Mouse (Mus musculus) embryonic facial prominence, embryonic 13.5 days (tissue): ENCODE data around the gene Npas3. TPM values are rescaled to one million over a fixed set of nuclear protein-coding genes. Genes with fewer than 3 reads are reported as not detected.

Experiments
- ATAC-seq: fragments of 200-750 bp; cut with Nextera tagmentation; 2 replicates; pipeline ENCODE4 v1.8.0; 2017; ENCODE audit warnings: low read depth; ENCODE audit not compliant: insufficient number of reproducible peaks, insufficient read depth, low FRiP score, low TSS enrichment
- H3K27ac ChIP-seq: fragments of 300-500 bp; sonication (generic); 2 replicates; pipeline ENCODE4 v1.5.1; 2015; ENCODE audit warnings: moderate library complexity, mild to moderate bottlenecking, inconsistent platforms
- H3K27me3 ChIP-seq: fragments of 300-500 bp; sonication (generic); 2 replicates; pipeline ENCODE4 v1.6.1; 2015; ENCODE audit warnings: mild to moderate bottlenecking, inconsistent platforms
- H3K36me3 ChIP-seq: fragments of 300-500 bp; sonication (generic); 2 replicates; pipeline ENCODE4 v1.6.1; 2015; ENCODE audit warnings: mild to moderate bottlenecking, inconsistent platforms
- H3K4me1 ChIP-seq: fragments of 300-500 bp; sonication (generic); 2 replicates; pipeline ENCODE4 v1.6.1; 2015; ENCODE audit warnings: inconsistent platforms
- H3K4me2 ChIP-seq: fragments of 300-500 bp; sonication (generic); 2 replicates; pipeline ENCODE4 v1.6.1; 2015; ENCODE audit warnings: moderate library complexity, mild to moderate bottlenecking, inconsistent platforms
- H3K4me3 ChIP-seq: fragments of 300-500 bp; sonication (generic); 2 replicates; pipeline ENCODE4 v1.5.1; 2015; ENCODE audit warnings: mild to moderate bottlenecking, inconsistent platforms
- H3K9ac ChIP-seq: fragments of 300-500 bp; sonication (generic); 2 replicates; pipeline ENCODE4 v1.6.1; 2015; ENCODE audit warnings: mild to moderate bottlenecking, inconsistent platforms
- H3K9me3 ChIP-seq: fragments of 300-500 bp; sonication (generic); 2 replicates; pipeline ENCODE4 v1.6.1; 2016; ENCODE audit warnings: inconsistent platforms
- WGBS: fragments of 180-500 bp; shearing (Covaris S2); methylation state at CpG from one replicate; pipeline ENCODE4 v1.1.7; 2015; ENCODE audit warnings: mixed read lengths; 5-methylcytosine and 5-hydroxymethylcytosine counted together
- polyA plus RNA-seq: library from polyadenylated mRNA; unstranded; fragments of >200 nt; fragmentation: Nextera tagmentation; extraction: Ambion mirVana; gene quantifications from 2 replicates; pipeline ENCODE4 v1.2.1, GENCODE M21; 2015

Gene Npas3
- polyA plus RNA-seq, 1 experiment from 2014 or later = 4.3 TPM

DNA sequence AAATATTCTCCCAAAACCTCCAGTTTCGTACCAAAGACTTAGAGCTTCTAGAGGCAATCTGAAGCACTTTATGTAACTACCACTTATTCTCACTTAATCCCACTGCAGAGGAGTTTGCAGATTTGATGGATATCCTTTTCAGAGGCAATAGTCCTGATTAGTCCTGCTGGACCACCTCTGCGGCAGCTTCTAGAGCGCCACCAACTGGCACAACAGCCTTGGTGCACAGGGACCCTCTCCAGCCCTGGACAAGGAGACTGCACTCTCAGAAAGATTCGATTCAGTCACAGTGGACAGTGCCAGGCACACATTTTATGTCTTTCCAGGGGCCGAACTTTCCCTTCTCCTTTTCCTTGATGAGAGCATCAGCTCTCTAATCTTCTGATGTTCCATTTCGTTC, 471.4 kb downstream of the Npas3 start:
- H3K27ac ChIP-seq = no peak overlapping the region
- H3K9me3 ChIP-seq = no peaks in the 10 kb centered on the region; the same call in 1 of the 2 replicates
- no peak overlapping the region for H3K4me3 ChIP-seq
- no peak for ATAC-seq
- 56% methylated on average over 6 of the region's 6 CpGs for WGBS
- no peaks in the 10 kb centered on the region for H3K27me3 ChIP-seq
- H3K36me3 ChIP-seq = no peaks in the 10 kb centered on the region
- H3K4me2 ChIP-seq = no peak overlapping the region
- H3K9ac ChIP-seq = no peak overlapping the region
- H3K4me1 ChIP-seq = peaks cover 4% of the 10 kb centered on the region; the same call in 1 of the 2 replicates

DNA sequence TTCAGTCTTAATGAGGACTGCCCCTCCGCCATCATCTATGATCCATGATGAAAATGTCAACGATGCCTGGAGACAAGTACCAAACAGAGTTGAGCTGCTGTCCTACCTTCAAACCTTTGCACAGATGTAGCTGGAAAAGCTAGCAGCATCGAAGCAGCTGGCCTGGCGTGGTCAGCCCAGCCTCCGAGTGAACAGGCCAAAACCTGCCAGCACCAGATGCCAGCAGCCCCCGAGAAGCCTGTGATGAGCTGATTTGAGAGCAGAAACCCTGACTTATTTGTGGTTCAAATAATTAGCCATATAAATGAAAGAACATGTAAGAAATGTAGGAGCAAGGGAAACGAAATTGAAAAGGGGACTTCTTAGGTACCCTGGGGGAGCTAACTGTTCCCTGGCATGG, 473.7 kb downstream of the Npas3 start:
- Histone ChIP-seq H3K9ac (no peak overlapping the region), H3K9me3 (no peaks in the 10 kb centered on the region; the same call in 1 of the 2 replicates), H3K27ac (no peak overlapping the region), H3K4me3 (no peak overlapping the region), H3K27me3 (no peaks in the 10 kb centered on the region), H3K36me3 (no peaks in the 10 kb centered on the region), H3K4me2 (no peak overlapping the region), H3K4me1 (peaks cover 4% of the 10 kb centered on the region; the same call in 1 of the 2 replicates)
- no peak for ATAC-seq
- 74% methylated on average over 7 of the region's 7 CpGs for WGBS

DNA sequence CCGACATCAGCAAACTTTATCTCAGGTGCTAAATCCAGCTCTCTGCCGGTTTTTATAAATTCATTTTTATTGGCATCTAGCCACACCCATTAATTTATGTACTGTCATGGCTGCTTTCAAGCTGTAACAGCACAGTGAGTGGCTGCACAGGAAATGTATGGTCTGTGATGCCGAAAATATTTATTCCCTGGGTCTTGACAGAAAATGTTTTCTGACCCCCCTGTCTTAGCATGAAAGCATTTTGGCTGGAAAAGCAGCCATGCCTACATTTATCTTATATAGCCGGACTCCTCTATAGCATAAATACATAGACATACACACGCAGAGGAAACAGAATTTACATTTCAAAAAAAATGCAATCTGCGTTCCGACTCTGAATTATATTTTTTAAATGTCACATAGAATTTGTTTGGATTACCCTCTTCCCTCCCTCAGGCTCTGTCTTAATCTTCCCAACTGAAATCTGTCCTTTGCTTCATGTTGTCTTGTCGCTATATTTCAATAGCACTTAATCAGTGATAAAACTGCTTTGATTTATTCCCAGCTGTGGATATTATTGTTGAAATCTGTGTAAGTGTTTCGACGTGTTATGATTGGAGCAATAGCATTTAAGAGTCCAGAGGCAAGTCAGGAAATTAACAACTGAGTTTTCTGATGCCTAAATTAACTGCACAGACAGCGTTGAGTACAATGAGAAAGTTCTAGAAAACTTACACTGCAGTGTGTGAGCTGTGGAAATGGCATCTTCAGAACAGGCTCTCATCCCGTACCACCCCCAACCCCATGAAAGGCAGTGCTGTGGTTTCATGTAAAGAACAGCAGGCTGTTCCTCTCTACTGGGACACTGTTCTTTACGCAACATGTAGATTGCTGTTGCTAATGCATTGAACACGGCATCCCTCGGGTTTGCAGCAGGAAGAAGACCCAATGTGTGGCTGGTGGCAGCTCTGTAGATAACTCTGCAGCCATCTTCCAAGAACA, 474.5 kb downstream of the Npas3 start:
- Histone ChIP-seq H3K27ac (no peak overlapping the region), H3K36me3 (no peaks in the 10 kb centered on the region), H3K4me2 (no peak overlapping the region), H3K4me3 (no peak overlapping the region), H3K9ac (no peak overlapping the region), H3K4me1 (peaks cover 4% of the 10 kb centered on the region; the same call in 1 of the 2 replicates), H3K27me3 (no peaks in the 10 kb centered on the region), H3K9me3 (no peaks in the 10 kb centered on the region; the same call in 1 of the 2 replicates)
- ATAC-seq = no peak
- 82% methylated on average over 15 of the region's 15 CpGs for WGBS

DNA sequence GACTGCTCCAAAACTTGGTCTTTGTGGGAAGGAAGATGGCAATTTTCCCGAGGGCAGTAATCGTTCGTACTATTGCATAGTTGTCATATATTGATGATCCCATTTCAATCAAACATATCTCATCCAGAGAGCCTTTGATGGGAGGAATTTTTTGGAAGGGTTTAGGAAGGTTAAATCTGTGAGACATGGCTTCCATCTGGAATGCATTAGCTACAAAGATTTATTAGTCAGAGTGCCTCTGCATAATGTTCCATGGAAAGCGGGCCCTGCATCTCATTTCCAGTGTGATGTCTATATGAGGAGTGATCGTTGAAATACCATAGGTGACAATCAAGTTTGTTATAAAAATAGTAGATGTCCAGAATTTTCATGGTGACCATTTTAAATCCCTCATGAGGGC, 480.8 kb downstream of the Npas3 start:
- Histone ChIP-seq H3K27ac (no peak overlapping the region), H3K4me1 (no peaks in the 10 kb centered on the region), H3K36me3 (no peaks in the 10 kb centered on the region), H3K4me3 (no peak overlapping the region), H3K9ac (no peak overlapping the region), H3K4me2 (no peak overlapping the region), H3K27me3 (0 out of 2 replicates have a peak, but pooled peaks cover 3% of the 10 kb centered on the region), H3K9me3 (no peaks in the 10 kb centered on the region)
- no peak for ATAC-seq
- 47% methylated on average over 5 of the region's 5 CpGs for WGBS

DNA sequence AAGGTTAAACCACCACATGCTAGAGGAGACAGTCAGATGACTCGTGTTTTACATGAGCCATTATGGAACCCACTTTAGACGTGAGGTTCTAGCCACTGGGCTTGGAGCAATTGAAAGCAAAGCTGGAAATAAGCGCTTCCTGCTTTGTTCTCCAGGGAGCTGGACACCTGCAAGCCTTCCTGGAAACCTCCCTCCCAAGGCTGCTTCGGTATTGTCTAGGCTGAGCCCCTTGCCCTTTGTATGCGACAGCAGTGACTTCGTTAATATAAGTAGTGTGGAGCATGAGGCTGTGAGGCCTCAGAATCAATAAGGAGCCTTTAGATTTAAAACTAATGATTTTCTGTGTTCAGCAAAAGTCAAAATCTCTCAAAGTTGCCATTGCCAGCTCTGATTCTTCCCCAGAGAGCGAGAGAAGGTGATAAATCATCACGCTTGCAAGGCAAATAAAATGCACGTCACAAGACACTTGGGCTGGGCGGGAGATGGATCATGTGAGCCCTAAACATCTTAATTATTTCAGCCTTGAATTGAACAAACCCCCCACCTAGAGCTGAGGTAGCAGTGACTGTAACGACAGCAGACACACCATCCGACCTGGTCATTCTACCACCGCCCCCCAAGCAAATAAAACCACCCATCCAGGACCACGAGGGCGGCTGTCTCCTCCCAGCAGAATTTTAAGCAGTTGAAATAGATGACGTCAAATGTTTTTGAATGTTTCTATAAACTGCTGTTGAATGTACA, 490.2 kb downstream of the Npas3 start:
- Histone ChIP-seq H3K4me3 (no peak overlapping the region), H3K4me2 (no peak overlapping the region), H3K9me3 (no peaks in the 10 kb centered on the region), H3K36me3 (no peaks in the 10 kb centered on the region), H3K27me3 (no peaks in the 10 kb centered on the region), H3K9ac (no peak overlapping the region), H3K4me1 (no peaks in the 10 kb centered on the region), H3K27ac (no peak overlapping the region)
- ATAC-seq = no peak
- WGBS = 68% methylated on average over 16 of the region's 16 CpGs

DNA sequence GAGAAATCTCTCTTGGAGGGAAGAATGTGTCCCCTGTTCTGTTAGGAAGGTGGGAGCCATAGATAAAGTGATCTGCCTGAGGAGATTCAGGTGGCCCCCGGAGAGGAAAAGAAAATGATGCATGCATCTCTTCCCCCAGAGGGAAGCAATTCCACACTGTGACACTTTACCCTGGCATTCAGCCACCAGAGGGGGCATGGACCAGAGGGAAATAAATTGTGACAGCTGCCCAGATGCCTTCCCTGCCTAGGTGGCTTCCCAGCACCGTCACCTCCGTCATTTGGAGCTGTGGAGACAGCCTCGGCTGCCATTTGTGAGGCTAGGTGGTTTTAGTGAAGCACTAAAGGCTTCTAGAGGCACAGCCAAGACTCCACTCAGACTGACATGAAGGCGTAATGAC, 498.2 kb downstream of the Npas3 start:
- WGBS = 63% methylated on average over 5 of the region's 5 CpGs
- Histone ChIP-seq H3K36me3 (no peaks in the 10 kb centered on the region), H3K4me3 (no peak overlapping the region), H3K4me2 (no peak overlapping the region), H3K27ac (no peak overlapping the region), H3K9ac (no peak overlapping the region), H3K27me3 (no peaks in the 10 kb centered on the region), H3K4me1 (no peaks in the 10 kb centered on the region), H3K9me3 (no peaks in the 10 kb centered on the region)
- ATAC-seq = no peak

DNA sequence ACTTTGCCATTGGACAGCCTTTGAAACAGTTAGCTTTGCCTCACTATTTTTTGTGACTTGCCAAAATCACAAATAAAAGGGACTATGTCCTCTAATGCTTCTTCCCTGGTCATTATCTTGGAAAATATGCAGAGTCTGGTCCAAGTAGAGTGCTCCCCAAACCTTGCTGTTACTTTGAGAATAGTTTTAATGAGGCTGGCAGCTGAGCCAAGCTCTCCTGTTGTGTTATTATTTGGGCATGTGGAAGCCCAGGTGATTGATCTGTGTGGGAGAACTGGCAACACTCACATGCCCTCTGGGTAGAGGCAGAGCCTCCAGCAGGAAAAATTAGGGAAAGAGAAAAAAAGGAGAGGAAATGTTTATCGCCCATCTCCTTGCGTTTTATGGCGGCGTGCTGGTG, 500.9 kb downstream of the Npas3 start:
- no peak overlapping the region for H3K9ac ChIP-seq
- peaks cover 3% of the 10 kb centered on the region; the same call in 1 of the 2 replicates for H3K4me1 ChIP-seq
- WGBS = 81% methylated on average over 4 of the region's 4 CpGs
- no peaks in the 10 kb centered on the region for H3K27me3 ChIP-seq
- no peak overlapping the region for H3K4me3 ChIP-seq
- no peak for ATAC-seq
- H3K4me2 ChIP-seq = no peak overlapping the region
- no peak overlapping the region for H3K27ac ChIP-seq
- H3K36me3 ChIP-seq = no peaks in the 10 kb centered on the region
- H3K9me3 ChIP-seq = no peaks in the 10 kb centered on the region

DNA sequence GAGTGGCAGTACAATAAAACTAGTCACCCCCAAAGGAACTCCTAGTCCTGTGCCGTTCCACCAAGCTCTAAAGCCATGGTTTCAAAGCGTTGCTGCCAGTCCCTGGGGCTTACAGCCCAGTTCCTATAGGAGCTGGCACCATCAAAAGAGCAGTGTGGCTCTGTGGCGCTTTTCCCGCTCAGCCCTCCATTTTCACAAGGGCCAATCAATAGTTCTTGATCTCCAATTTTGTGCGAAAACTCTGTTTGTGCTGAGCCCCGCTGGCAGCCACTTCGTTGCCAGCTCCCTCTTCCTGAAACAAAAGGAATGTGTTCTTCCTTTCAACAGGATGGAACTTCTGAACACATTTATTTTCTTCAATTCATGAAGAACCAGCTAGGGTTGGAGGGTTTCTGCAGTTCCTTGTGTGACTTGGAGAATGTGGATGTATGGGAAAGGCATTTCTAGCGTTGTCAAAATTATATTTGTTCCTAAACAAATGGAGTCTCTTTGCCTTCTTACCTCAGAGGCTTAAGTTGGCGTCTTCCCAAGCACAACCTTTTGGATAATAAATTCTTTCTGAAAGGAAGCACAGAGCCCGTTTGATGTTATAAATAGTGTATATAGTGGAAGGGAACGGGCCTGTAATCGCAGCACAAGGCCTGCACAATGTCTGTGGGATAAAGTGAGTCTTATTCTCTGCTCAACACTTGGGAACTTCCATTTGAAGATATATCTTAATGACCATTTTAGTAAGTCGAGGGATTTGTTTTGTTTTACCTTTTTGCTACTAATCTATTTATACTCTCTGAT, 504.0 kb downstream of the Npas3 start:
- no peak for ATAC-seq
- no peak overlapping the region for H3K4me3 ChIP-seq
- H3K27ac ChIP-seq = no peak overlapping the region
- H3K4me2 ChIP-seq = no peak overlapping the region
- H3K4me1 ChIP-seq = peaks cover 3% of the 10 kb centered on the region; the same call in 1 of the 2 replicates
- no peaks in the 10 kb centered on the region for H3K27me3 ChIP-seq
- no peaks in the 10 kb centered on the region for H3K36me3 ChIP-seq
- no peaks in the 10 kb centered on the region for H3K9me3 ChIP-seq
- no peak overlapping the region for H3K9ac ChIP-seq
- 77% methylated on average over 13 of the region's 13 CpGs for WGBS

DNA sequence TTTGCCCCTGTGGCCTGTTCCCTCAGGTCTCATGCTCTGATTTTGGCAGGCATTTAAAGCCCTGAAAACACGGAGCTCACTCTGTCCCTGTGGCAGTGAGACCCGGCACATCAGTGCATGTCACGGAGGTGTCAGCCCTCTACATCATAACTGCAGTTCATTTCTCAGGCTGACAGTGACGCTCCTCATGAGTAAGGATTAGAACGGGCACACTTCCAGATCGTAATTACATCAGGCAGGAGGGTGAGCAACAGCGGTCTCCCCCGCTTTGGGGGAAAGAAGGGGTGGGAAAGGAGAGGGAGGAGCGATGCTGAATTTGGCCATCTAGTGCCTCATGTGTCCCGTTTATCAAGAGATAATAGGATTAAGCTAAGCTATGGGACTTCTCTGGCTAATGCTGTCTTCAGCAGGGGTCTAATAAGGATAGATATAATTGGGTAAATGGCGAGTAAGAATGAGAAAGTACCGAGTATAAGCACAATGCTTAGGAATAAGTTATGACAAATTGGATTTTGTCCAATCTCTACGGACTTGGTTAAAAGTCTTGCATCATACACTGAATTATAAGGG, 505.0 kb downstream of the Npas3 start:
- Histone ChIP-seq H3K9me3 (no peaks in the 10 kb centered on the region), H3K4me2 (no peak overlapping the region), H3K9ac (no peak overlapping the region), H3K4me3 (no peak overlapping the region), H3K4me1 (peaks cover 3% of the 10 kb centered on the region; the same call in 1 of the 2 replicates), H3K27ac (no peak overlapping the region), H3K27me3 (no peaks in the 10 kb centered on the region), H3K36me3 (no peaks in the 10 kb centered on the region)
- ATAC-seq = no peak
- 52% methylated on average over 13 of the region's 13 CpGs for WGBS

DNA sequence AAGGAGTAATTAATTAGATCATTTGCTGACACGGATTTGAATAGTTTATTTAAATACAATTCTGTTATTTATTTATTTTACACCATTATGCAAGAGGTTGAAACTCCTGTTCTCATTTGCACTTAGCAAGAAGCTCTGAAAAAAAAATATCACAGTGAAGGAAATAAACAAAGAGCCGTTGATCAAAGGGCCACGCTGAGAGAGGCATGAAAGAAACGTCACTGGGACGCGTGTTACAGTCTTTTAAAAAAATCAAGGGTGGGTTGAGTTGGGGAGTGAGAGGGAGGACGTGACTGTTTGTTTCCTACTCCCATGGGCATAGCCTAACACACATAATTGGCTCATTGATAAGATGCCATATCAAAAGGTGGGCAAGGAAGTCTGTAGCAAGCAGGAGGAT, 505.8 kb downstream of the Npas3 start:
- H3K9me3 ChIP-seq = no peaks in the 10 kb centered on the region
- no peaks in the 10 kb centered on the region for H3K36me3 ChIP-seq
- no peak overlapping the region for H3K4me2 ChIP-seq
- H3K27ac ChIP-seq = no peak overlapping the region
- no peak overlapping the region for H3K4me3 ChIP-seq
- WGBS = 42% methylated on average over 7 of the region's 7 CpGs
- H3K9ac ChIP-seq = no peak overlapping the region
- no peaks in the 10 kb centered on the region for H3K27me3 ChIP-seq
- peaks cover 8% of the 10 kb centered on the region for H3K4me1 ChIP-seq
- ATAC-seq = no peak

DNA sequence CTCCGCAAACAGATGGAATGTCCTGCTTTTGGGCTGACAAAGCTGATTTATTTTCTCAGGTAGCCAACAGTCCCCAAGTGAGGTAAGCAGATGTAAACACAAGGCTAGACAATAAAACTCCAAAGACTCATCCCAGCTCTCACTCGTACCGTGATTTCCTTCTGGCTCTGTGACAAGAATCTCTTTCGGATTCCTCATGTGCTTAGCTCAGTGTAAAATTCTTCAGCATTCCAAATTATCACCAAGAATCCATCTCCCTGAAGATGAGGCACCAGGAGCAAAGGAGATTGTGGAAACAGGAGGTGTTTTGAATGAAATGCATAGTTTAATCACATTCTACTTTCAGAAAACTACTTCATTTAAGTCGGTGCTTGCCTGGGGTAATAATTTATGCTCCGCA, 509.2 kb downstream of the Npas3 start:
- Histone ChIP-seq H3K9me3 (no peaks in the 10 kb centered on the region), H3K36me3 (no peaks in the 10 kb centered on the region), H3K4me2 (no peak overlapping the region), H3K4me3 (no peak overlapping the region), H3K27me3 (no peaks in the 10 kb centered on the region), H3K4me1 (peaks cover 9% of the 10 kb centered on the region), H3K27ac (no peak overlapping the region), H3K9ac (no peak overlapping the region)
- whole genome bisulfite sequencing = 75% methylated on average over 6 of the region's 6 CpGs
- no peak for ATAC-seq
